Mouse (Mus musculus): ENCODE results near the gene Vcan. TPM values are rescaled to one million over a fixed set of nuclear protein-coding genes. Genes with fewer than 3 reads are reported as not detected.
A peak's percentile ranks its signal among the peaks of the same experiment; 100 is the strongest.

The Vcan gene
- polyA plus RNA-seq (2015; fragmentation: Nextera tagmentation; extraction: Ambion mirVana), result 1.1 and 1.2 TPM in 2 replicates

DNA sequence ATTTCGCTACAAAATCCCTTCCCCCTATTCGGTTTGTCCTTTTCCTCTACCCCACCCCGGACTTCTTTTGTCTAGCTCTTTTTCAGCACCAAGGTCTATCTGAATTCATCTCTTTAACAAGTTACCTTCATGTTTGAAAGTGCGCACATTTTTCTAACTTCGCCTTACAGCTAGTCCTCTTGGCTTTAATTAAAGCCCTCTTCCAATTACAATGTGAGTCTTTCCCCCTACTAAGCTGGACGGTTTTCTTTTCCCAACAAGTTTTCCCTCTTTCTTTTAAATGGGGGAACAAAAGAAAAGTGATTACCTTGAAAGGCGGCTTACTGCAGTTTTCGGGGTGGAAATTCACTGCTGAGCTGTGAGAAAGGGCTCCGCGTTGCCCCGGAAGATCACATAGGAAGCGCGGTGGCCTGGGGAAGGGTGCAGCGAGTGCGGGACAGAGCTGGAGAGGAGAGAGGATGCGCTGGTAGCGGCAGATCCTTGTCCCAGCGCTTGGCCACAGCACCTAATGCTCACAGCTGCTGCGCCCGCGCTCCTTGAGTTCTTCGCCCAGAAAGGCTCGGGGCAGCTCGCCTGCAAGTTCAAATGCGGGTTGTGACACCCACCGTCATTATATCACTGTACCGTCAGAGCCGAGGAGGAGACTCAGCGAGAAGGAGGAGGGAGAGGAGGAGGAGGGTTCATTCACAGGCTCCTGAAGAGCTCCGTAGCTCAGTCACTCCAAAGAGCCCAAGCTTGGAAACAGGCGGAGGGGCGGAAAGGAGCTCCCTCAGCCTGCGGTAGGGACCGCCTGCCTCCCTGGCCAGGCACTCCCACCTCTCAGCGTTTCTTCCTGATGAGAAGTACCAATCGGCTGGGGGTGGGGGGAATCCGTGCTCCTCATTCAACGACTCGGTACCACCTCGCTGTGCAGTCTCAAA lies at the start of gene Vcan:
Vcan (minus strand) TSS at position 744 of the 920 bp plus-strand sequence.
- Histone ChIP-seq H3K27ac (ENCODE audit: low read length) (no peak within 1 kb of the TSS), H3K27me3 (ENCODE audit: control insufficient read depth, insufficient read depth, low read depth, low read length) (peaks cover 35% of the 10 kb centered on the region), H3K9ac (ENCODE audit: low read depth, low read length) (no peak within 1 kb of the TSS), H3K4me3 (ENCODE audit: low read depth, low read length) (peak within 1 kb of the TSS; percentile 60), H3K4me1 (ENCODE audit: control insufficient read depth, low read depth, low read length) (no peaks in the 10 kb centered on the region; the same call in 1 of the 2 replicates), H3K36me3 (ENCODE audit: control insufficient read depth, insufficient read depth) (no peaks in the 10 kb centered on the region), H3K9me3 (replicated peaks; ENCODE audit: control insufficient read depth, low read length) (no peaks in the 10 kb centered on the region), H3K4me2 (ENCODE audit: low read depth, low read length) (peak within 1 kb of the TSS; percentile 64)
- 1% methylated on average over 40 of the region's 40 CpGs for WGBS (ENCODE audit: insufficient replicate concordance)
- ATAC-seq (ENCODE audit: low read depth), result no peak

DNA sequence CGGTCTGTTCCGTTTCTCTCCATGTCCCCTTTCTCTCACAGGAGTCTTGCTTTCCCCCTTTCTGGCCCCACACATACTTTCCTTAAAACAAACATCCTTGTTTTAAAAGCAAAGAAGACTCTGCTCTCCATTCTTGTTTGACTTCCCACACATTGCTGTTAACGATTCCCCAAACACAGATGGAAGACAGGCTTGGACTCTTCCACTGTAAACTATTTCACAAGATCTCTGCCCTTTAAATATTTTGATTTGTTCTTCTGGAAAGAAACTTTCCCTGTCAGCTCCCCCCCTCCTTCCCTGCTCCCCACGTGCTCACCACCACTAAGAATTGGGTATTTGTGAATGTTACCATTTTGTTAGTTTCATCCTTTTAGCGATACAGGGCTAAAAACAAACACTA lies 49.2 kb upstream of the Vcan start:
- Histone ChIP-seq H3K4me2 (ENCODE audit: low read depth, low read length) (0 out of 2 replicates have a peak overlapping the region, but pooled peaks have one; percentile 4), H3K9ac (ENCODE audit: low read depth, low read length) (no peak overlapping the region), H3K9me3 (replicated peaks; ENCODE audit: control insufficient read depth, low read length) (no peaks in the 10 kb centered on the region), H3K4me1 (ENCODE audit: control insufficient read depth, low read depth, low read length) (no peaks in the 10 kb centered on the region), H3K27me3 (ENCODE audit: control insufficient read depth, insufficient read depth, low read depth, low read length) (no peaks in the 10 kb centered on the region), H3K36me3 (ENCODE audit: control insufficient read depth, insufficient read depth) (no peaks in the 10 kb centered on the region), H3K27ac (ENCODE audit: low read length) (no peak overlapping the region), H3K4me3 (ENCODE audit: low read depth, low read length) (no peak overlapping the region)
- ATAC-seq (ENCODE audit: low read depth), result peak; percentile 69
- WGBS (ENCODE audit: insufficient replicate concordance), result 47% methylated on average over 5 of the region's 5 CpGs

DNA sequence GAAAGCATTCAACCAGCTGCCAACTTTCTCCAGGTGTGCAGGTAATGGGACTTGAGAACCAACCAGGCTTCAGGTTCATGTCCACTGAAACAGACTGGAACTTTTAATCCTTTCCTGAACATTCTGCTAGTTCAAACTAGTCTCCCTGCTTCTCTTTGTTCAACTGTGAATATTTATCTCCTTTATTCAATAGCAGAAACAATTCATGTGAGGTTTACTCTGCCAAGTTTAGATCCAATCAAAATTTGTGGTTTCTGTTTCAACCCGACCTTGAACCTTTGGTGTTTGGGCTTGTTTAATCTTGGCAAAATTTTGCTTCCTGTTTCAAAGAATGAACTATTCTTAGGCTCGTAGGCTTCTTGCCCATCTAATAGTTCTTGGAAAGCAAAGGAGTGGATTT lies 40.6 kb upstream of the Vcan start:
- H3K9ac ChIP-seq (ENCODE audit: low read depth, low read length), result no peak overlapping the region
- no peaks in the 10 kb centered on the region for H3K4me1 ChIP-seq (ENCODE audit: control insufficient read depth, low read depth, low read length)
- 11% methylated on average over 2 of the region's 2 CpGs for whole genome bisulfite sequencing (ENCODE audit: insufficient replicate concordance)
- H3K27ac ChIP-seq (ENCODE audit: low read length), result no peak overlapping the region
- H3K27me3 ChIP-seq (ENCODE audit: control insufficient read depth, insufficient read depth, low read depth, low read length), result no peaks in the 10 kb centered on the region
- H3K4me3 ChIP-seq (ENCODE audit: low read depth, low read length), result no peak overlapping the region
- no peaks in the 10 kb centered on the region for H3K9me3 ChIP-seq (replicated peaks; ENCODE audit: control insufficient read depth, low read length)
- no peak for ATAC-seq (ENCODE audit: low read depth)
- H3K36me3 ChIP-seq (ENCODE audit: control insufficient read depth, insufficient read depth), result no peaks in the 10 kb centered on the region
- H3K4me2 ChIP-seq (ENCODE audit: low read depth, low read length), result no peak overlapping the region

DNA sequence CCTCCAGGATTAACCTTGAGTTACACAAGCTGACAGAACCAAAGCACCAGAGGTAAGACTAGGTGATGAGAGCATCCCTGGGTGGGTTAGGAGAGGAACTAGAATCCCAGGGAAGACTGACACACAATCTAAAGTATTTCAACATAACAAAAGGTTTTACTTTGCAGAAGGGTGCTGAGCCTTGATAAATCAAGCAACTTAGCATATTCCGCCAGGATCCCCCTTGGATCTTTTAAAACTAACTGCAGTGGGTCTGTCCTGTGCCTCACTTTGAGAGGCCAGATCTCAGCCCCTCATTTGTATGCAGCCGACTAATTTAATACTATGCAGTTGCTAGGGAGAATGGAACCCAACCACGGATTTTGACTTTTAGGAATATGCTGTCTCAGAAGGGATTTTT lies 38.0 kb upstream of the Vcan start:
- no peak overlapping the region for H3K27ac ChIP-seq (ENCODE audit: low read length)
- no peaks in the 10 kb centered on the region for H3K36me3 ChIP-seq (ENCODE audit: control insufficient read depth, insufficient read depth)
- H3K4me2 ChIP-seq (ENCODE audit: low read depth, low read length), result no peak overlapping the region
- no peak for ATAC-seq (ENCODE audit: low read depth)
- no peak overlapping the region for H3K9ac ChIP-seq (ENCODE audit: low read depth, low read length)
- 45% methylated on average over 3 of the region's 3 CpGs for WGBS (ENCODE audit: insufficient replicate concordance)
- no peak overlapping the region for H3K4me3 ChIP-seq (ENCODE audit: low read depth, low read length)
- H3K27me3 ChIP-seq (ENCODE audit: control insufficient read depth, insufficient read depth, low read depth, low read length), result no peaks in the 10 kb centered on the region
- H3K9me3 ChIP-seq (replicated peaks; ENCODE audit: control insufficient read depth, low read length), result no peaks in the 10 kb centered on the region
- no peaks in the 10 kb centered on the region for H3K4me1 ChIP-seq (ENCODE audit: control insufficient read depth, low read depth, low read length)

DNA sequence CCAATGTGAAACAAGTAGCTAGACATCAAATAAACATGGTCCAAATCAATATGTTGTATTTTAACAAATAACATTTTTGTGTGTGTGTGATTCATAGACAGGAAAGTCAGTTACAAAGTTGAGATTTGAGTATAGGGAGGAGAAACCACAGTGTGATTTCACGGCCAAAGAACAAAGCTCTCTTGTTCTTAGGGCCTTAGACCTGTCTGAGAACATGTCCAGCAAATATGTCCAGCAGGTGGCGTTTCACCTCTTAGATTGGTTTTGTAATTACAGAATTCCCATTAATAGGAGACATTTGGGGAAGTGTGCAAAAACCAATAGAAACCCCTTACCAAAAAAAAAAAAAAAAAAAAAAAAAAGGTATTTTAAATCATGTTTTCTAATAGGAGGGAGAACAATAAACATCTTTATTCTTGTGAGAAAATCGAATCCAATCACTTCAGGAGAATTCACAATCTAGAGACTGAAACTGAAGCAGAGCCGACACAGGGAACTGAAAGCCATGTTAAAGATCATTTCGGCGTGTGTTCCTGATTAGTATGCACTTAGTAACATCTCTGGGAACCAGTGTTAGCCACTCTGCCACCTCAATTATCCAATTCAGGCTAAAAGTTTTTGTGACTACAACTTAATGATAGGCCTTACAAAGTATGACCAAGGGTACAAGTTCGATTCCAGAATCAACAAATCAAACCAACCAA lies 37.1 kb upstream of the Vcan start:
- ATAC-seq (ENCODE audit: low read depth), result no peak
- Histone ChIP-seq H3K9ac (ENCODE audit: low read depth, low read length) (no peak overlapping the region), H3K4me2 (ENCODE audit: low read depth, low read length) (no peak overlapping the region), H3K4me3 (ENCODE audit: low read depth, low read length) (no peak overlapping the region), H3K9me3 (replicated peaks; ENCODE audit: control insufficient read depth, low read length) (no peaks in the 10 kb centered on the region), H3K36me3 (ENCODE audit: control insufficient read depth, insufficient read depth) (no peaks in the 10 kb centered on the region), H3K4me1 (ENCODE audit: control insufficient read depth, low read depth, low read length) (no peaks in the 10 kb centered on the region), H3K27me3 (ENCODE audit: control insufficient read depth, insufficient read depth, low read depth, low read length) (no peaks in the 10 kb centered on the region), H3K27ac (ENCODE audit: low read length) (no peak overlapping the region)
- WGBS (ENCODE audit: insufficient replicate concordance), result 42% methylated on average over 7 of the region's 7 CpGs

DNA sequence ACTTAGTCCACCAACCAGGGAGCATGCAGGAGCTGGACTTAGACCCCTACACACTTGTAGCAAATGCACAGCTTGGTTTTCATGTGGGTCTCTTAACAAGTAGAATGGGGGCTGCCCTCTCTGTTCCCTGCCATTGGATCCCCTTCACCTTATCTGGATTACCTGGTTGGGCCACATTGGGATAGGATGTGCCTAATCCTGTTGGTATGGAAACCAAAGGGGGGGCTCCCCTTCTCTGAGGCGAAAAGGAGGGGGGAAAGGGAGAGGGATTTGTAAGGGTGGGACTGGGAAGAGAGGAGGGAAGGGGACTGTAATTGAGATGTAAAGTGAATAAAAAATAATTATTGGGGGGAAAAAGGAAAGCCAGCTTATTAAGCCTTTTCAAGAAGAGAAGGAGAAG lies 35.5 kb upstream of the Vcan start:
- Histone ChIP-seq H3K4me2 (ENCODE audit: low read depth, low read length) (no peak overlapping the region), H3K9me3 (replicated peaks; ENCODE audit: control insufficient read depth, low read length) (no peaks in the 10 kb centered on the region), H3K27ac (ENCODE audit: low read length) (no peak overlapping the region), H3K9ac (ENCODE audit: low read depth, low read length) (no peak overlapping the region), H3K4me3 (ENCODE audit: low read depth, low read length) (no peak overlapping the region), H3K4me1 (ENCODE audit: control insufficient read depth, low read depth, low read length) (no peaks in the 10 kb centered on the region), H3K27me3 (ENCODE audit: control insufficient read depth, insufficient read depth, low read depth, low read length) (no peaks in the 10 kb centered on the region), H3K36me3 (ENCODE audit: control insufficient read depth, insufficient read depth) (no peaks in the 10 kb centered on the region)
- 82% methylated on average over 1 of the region's 1 CpGs for WGBS (ENCODE audit: insufficient replicate concordance)
- no peak for ATAC-seq (ENCODE audit: low read depth)

DNA sequence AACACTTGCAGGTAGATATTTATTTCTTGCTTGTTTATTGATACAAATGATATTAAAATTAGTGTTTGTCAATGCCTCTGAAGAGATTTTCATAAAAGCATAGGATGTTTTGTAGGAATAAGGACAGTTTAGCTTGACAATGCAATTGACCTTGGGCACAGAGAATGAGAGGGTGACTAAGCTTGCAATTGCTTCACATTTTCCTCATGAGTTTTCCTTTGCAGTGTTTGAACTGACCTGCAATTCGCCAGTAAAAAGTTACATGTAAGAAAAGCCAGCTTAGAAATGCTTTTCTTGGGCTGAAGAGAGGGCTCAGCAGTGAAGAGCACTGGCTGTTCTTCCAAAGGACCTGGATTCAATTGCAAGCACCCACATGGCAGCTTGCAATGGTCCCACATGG lies 34.8 kb upstream of the Vcan start:
- Histone ChIP-seq H3K9ac (ENCODE audit: low read depth, low read length) (no peak overlapping the region), H3K4me2 (ENCODE audit: low read depth, low read length) (no peak overlapping the region), H3K27ac (ENCODE audit: low read length) (no peak overlapping the region), H3K9me3 (replicated peaks; ENCODE audit: control insufficient read depth, low read length) (no peaks in the 10 kb centered on the region), H3K4me3 (ENCODE audit: low read depth, low read length) (no peak overlapping the region), H3K4me1 (ENCODE audit: control insufficient read depth, low read depth, low read length) (no peaks in the 10 kb centered on the region), H3K36me3 (ENCODE audit: control insufficient read depth, insufficient read depth) (no peaks in the 10 kb centered on the region), H3K27me3 (ENCODE audit: control insufficient read depth, insufficient read depth, low read depth, low read length) (no peaks in the 10 kb centered on the region)
- WGBS (ENCODE audit: insufficient replicate concordance), result 30% methylated on average over 1 of the region's 1 CpGs
- no peak for ATAC-seq (ENCODE audit: low read depth)

DNA sequence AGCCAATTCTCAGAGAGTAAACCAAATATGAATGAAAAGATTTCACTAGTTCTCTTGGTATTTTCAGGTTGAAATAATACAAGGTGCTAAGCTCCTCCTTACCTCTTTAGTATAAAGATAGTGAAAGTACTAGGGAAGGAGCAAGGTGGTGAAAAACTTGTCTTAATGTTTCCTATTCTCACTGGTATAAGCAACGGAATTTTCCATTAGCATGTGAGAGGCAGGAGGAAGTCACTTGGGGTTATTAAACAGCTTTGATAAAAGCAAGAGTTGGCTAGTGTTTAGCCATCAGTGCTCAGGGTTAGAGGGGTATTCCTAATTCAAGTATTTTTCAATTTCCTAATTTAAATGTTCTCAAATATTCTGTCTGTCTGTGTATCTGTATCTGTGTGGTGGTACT lies 24.2 kb upstream of the Vcan start:
- H3K36me3 ChIP-seq (ENCODE audit: control insufficient read depth, insufficient read depth), result no peaks in the 10 kb centered on the region
- H3K27ac ChIP-seq (ENCODE audit: low read length), result no peak overlapping the region
- ATAC-seq (ENCODE audit: low read depth), result no peak
- no peaks in the 10 kb centered on the region for H3K4me1 ChIP-seq (ENCODE audit: control insufficient read depth, low read depth, low read length)
- no peak overlapping the region for H3K9ac ChIP-seq (ENCODE audit: low read depth, low read length)
- no peaks in the 10 kb centered on the region for H3K9me3 ChIP-seq (replicated peaks; ENCODE audit: control insufficient read depth, low read length)
- H3K4me2 ChIP-seq (ENCODE audit: low read depth, low read length), result no peak overlapping the region
- H3K27me3 ChIP-seq (ENCODE audit: control insufficient read depth, insufficient read depth, low read depth, low read length), result no peaks in the 10 kb centered on the region
- no peak overlapping the region for H3K4me3 ChIP-seq (ENCODE audit: low read depth, low read length)
- WGBS (ENCODE audit: insufficient replicate concordance), result 46% methylated on average over 1 of the region's 1 CpGs

DNA sequence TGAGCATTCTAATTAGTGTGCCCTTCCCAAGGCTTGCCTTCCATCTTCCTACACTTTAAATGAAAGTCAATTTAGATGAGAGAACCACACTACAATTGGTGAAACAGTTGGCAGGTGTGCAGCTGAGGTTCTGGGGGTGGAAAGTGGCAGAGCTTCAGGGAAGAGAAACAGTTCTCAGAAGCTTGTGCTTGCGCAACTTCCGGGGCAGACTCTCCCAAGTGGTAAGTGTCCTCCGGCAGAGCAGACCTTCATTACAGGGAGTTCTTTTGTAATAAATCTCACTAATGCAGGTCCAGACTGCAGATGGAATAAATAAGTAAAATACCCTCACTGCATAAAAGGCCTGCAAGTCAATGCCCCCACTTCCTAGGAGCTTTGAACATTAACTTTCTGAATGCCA lies 23.7 kb upstream of the Vcan start:
- no peak overlapping the region for H3K4me3 ChIP-seq (ENCODE audit: low read depth, low read length)
- H3K4me2 ChIP-seq (ENCODE audit: low read depth, low read length), result no peak overlapping the region
- 54% methylated on average over 3 of the region's 3 CpGs for WGBS (ENCODE audit: insufficient replicate concordance)
- no peaks in the 10 kb centered on the region for H3K9me3 ChIP-seq (replicated peaks; ENCODE audit: control insufficient read depth, low read length)
- H3K4me1 ChIP-seq (ENCODE audit: control insufficient read depth, low read depth, low read length), result no peaks in the 10 kb centered on the region
- no peaks in the 10 kb centered on the region for H3K27me3 ChIP-seq (ENCODE audit: control insufficient read depth, insufficient read depth, low read depth, low read length)
- no peak overlapping the region for H3K9ac ChIP-seq (ENCODE audit: low read depth, low read length)
- no peaks in the 10 kb centered on the region for H3K36me3 ChIP-seq (ENCODE audit: control insufficient read depth, insufficient read depth)
- ATAC-seq (ENCODE audit: low read depth), result 0 out of 2 replicates have a peak, but pooled peaks have one; percentile 27
- H3K27ac ChIP-seq (ENCODE audit: low read length), result no peak overlapping the region

Measured in liver, embryonic 16.5 days (tissue).